Mouse (Mus musculus): ENCODE data around the gene Smtnl1.

The Smtnl1 gene

DNA sequence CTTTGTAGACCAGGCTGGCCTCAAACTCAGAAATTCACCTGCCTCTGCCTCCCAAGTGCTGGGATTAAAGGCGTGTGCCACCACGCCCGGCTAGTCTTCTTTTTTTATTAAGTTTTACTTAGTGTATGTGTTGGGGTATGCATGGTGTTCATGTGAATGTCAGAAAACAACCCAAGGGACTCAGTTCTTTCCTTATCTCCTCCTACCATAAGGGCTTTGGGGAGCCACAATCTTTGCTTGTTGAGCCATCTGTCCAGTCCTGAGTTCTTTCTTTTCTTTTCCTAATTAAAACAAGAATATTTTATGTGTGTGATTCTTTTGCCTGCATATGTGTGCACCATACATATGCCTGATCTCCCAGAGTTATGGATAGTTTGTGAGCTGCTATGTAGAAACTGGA is 29.3 kb downstream of the Smtnl1 start:
- DNase-seq (ENCODE audit: low read depth): no peak

DNA sequence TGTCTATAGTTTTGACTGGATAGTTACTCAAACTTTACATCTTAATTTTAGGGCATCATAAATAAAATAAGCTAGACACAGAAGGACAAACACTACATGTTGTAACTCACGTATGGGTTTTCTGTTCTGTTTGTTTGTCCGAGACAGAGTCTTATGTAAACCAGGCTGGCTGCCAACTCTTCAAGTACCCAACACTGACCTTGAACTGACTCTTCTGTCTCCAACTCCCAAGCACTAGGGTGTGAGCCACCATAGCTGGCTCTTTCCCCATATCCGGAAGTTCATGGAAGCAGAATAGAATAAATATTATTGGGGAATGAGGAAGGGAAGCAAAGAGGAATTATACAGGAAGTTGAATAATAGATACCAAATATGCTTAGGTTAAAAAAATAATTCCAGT is 29.9 kb downstream of the Smtnl1 start:
- DNase-seq (ENCODE audit: low read depth): no peak

DNA sequence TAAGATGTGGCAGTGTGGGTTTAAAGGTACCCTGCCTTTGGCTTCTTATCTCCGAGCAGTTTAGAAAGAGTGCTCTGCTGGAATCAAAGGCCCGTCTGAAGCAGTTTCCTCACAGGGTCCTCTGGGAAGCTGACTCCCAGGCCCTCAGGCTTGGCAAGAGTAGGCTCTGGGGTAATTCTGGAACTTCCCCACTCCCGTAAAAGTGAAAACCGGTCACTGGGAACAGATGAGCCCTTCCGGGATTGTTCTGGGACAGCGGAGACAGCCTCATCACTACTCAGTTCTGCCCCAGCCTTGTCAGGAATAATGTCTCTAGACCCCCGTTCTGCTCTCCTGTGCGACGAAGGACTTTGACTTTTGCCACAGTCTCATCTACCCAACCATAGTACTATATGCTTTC is 32.0 kb downstream of the Smtnl1 start:
- no peak for DNase-seq (ENCODE audit: low read depth)

DNA sequence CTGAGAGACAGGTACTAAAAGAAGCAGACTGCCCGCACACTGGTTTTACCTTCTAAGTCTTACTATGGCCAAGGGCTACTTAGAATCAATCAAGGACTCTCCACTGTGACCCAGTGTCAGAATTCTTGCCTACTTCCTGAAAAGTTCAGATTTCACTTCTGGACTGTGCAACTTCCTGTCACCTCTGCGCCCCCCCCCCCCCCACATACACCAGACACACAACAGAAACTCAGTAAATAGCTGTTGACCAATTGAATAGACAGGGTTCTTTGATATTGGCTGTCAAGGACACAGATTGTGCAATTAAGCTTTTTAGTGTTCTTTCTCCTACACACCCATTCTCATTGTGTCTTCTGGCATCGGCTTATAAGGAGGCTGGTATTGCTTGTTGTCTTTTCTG is 34.1 kb downstream of the Smtnl1 start:
- DNase-seq (ENCODE audit: low read depth): no peak

DNA sequence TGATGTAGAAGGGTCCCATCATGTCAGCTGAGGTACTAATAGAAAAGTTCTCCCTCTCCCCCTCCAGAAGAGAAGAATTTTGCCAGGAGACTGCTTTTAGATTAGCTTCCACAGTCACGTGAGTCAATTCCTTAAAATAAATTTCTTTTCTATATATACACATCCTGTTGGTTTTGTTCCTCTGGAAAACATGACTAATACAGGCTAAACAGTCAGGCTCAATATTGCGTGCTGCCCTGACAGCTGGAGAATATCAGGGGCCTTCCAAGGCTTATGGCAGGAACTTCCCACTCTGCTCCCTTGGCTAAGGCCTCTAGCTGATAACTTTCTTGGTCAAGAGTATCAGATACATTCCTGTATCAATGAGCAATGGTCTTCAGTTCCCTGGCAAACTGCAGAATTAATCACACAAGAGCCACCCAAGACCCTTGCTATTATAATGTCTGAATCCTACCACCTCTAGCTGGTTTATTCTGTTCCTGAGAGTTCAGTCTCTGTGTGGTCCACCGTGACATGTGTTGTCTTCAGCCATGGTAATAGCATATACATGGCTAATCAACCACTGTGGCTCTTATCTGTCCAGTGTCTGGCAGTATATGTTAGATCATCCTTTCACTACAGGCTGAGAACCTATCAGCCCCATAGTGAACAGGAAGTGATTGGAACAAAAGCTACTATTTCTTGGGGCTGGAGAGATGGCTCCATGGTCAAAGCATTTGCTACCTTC is 38.4 kb downstream of the Smtnl1 start:
- no peak for DNase-seq (ENCODE audit: low read depth)

DNA sequence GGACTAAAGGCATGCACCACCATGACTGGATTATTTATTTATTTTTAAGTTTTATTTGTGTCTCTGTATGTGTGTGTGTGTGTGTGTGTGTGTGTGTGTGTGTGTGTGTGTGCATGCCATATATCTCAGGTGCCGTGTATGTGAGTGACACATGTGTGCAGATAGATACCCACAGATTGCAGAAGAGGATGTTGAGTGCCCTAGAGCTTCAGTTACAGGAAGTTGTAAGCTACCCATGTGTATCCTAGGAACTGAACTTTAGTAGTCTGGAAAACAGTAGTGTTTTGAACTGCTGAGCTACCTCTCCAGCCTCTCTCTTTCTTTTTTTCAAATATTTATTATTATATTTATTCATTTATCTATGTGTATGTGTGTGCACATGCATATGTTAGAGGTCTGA is 39.1 kb downstream of the Smtnl1 start:
- no peak for DNase-seq (ENCODE audit: low read depth)

DNA sequence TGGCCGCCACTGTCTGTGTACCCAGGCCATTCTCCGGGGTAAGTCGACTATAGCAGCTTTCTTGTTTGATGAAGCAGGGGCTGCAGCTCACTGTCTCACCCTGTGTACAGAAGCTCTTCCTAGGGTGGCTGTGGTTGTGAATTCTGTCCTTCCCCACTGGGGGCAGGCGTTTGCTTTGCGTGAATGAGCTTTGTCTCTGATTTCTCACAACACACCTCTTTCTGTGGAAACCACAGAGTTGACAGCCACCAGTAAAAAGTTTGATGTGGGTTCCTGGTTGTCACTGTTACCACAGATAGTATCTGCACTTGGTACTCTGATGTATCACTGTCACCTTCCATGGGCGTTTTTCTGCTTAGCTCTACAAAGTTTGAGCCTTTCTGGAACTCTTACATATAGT is 43.2 kb downstream of the Smtnl1 start:
- DNase-seq (ENCODE audit: low read depth): peak; percentile 32

DNA sequence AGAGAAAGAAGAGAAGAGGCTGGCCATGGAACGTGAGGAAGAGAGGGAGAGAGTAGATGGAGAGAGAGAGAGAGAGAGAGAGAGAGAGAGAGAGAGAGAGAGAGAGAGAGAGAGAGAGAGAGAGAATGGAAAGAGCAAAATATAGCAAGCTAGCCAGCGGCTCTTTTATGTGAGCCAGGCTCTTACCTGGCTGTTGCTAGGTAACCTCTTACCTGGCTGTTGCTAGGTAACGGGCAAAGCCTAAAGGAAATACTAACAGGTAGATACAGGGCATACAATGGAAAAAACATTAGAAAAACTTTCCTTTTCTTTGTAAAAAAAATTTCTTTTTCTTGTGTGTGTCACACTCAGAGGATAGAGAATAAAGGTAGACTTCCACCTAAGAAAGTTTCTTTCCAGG is 44.7 kb downstream of the Smtnl1 start:
- DNase-seq (ENCODE audit: low read depth): no peak

DNA sequence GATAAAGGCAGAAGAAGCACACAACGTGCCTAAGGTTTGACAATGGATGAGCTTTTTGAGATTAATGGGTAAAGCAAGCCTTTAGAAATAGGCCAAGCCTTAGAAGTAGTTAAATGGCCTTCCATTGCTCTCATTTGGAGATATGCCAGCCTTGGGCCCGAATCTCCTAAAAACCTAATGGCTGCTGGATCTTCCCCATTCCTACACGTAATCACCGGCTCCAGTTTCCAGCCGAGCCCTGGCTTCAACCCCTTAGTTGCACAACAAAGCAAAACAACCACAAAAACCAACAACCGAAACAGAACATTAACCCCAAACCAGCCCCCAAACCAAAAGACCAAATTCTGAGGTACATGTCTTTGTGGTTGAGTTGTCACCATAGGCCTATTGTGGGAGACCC is 46.8 kb downstream of the Smtnl1 start:
- DNase-seq (ENCODE audit: low read depth): no peak

DNA sequence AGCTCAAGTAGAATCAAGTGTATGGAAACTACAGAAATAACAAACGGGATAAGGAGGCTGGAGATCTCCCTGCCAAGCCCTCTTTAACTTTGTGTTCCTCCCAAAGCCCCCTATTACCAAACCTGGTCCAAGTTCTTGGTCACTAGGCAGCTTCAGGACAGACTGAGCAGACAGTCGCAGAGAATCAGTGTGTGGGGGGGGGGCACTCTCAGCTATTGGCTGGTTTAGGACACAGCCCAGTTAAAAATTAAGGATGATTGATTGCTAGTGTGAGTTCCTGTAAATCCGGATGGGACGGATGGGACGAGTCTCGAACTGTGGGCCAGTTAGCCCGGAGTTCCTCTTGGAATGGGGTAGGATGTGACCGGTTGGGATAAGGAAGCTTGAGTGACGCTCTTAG is 47.2 kb downstream of the Smtnl1 start, which contains the start of gene Serping1:
TSS of gene Serping1 (minus strand) at position 204 of the 400 bp plus-strand sequence.
- DNase-seq (ENCODE audit: low read depth): no peak

DNA sequence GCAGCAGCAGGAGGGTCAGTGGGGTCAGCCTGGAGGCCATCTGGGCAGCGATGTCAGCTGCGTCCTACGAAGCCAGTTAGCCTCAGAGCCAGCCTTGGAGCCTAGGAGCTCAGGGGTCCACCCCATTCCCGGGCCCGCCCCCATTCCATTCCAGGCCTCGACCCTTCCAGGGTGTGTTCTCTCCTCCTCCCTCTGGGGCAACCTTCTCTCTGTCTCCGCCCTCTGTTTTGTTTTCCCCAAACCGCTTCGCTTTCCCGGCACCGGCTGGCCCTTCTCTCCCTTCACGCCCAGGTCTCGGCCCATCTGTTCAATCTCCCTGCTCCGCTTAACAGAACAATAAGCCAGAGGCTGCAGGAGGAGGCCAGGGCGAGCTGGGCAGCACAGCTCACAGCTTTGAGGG is 47.7 kb downstream of the Smtnl1 start:
- DNase-seq (ENCODE audit: low read depth): no peak

DNA sequence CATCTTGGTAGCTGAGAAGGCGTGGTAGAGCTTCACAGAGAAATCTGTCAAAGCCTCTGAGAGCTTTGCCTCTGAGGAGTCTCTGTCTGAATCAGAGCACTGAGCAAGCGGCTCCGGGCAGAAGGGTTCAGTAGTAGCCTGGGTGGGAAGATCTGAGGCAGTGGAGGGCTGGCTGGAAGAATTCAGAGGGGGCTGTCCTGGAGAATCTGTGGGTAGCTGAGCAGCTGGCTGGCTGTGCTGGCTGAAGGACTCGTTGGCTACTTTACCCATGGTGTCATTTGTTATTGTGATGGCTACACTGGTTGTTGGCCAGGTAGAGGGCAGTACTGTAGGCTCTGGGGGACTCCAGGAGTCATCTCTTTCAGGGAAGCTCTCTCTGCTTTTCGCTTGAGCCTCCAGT is 49.3 kb downstream of the Smtnl1 start:
- no peak for DNase-seq (ENCODE audit: low read depth)

DNA sequence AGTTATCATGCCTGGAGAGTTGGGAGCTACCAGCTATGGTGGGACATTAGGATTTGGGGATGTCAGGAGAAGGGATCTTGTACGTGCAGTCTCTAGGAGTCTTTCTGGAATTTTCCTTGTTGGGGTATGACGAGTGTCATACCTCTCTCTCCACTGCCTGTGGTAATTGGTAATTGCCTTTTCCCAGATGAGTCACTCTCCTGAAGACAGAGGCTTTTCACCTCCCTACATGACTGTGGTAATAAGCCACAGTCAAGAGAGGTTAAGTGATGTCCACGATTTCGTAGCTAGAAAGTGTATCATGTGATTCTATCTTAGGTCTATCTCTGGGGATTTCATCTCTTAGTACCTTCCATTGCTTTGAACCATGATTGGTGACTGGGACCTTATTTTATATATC is 50.0 kb downstream of the Smtnl1 start:
- no peak for DNase-seq (ENCODE audit: low read depth)

DNA sequence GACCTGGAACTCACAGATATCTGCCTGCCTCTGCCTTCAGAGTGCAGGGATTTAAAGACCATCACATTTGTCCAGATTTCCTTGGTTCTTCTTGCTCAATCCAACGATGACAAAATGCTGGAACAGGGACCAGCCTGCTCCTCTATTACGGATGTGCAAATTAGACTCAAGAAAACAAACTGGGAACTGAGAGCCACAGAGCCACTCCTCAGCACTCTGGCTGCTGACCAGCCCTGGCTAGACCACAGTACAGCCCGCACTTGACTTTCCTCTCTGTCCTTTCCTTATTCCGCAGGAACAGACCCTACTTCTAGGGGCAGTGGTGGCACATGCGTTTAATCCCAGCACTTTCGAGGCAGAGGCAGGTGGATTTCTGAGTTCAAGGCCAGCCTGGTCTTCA is 52.0 kb downstream of the Smtnl1 start:
- no peak for DNase-seq (ENCODE audit: low read depth)

DNA sequence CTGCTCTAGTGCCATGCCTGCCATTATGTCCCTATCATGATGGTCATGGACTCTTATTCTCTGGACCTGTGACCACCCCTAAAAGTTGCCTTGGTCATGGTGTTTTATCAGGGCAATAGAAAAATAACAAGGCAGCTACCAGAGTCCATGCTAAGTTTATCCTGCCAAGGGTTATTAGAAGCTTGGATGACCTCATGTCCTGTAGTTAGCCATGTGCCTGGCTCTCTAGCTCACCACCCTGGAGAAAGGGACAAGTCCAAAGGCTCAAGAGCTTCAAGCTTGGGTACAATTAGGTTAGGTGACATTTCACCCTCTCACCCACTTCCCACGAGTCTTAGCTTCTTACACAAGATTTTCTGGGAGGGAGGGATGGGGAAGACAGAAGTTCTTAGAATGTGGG is 59.6 kb downstream of the Smtnl1 start:
- no peak for DNase-seq (ENCODE audit: low read depth)

DNA sequence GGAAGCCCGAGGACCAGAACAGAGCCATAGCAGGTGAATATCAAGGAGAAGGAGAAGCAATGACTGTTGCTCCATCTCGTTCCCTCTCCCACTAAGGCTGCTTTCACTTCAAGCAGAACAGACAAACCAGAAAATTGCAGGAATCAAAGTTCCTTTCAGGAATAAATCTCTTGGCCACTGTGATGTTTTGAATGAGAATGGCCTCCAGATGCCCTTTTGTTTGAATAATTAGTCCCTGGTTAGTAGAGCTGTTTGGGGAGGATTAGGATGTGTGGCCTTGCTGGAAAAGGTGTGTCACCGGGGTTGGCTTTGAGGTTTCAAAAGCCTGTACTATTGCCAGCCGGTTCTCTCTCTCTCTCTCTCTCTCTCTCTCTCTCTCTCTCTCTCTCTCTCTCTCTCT is 60.2 kb downstream of the Smtnl1 start:
- no peak for DNase-seq (ENCODE audit: low read depth)

DNA sequence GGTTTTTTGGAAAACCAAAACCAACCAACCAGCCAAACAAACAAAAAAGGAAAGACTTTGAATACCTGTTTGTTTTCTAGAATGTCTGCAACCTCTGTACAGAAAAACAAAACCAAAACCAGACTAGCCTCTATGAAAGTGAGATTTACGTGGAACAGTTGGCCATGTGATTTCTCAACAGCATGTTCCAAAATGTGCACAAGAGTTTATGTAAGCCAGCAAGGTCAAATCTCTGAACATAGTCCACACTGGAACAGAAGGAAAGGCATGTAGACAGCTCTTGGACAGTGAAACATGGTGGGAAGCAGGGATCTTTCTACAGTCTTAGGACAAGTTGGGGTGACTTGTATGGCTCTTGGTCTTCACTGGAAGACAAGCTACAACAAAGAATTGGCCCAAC is 60.6 kb downstream of the Smtnl1 start:
- DNase-seq (ENCODE audit: low read depth): no peak

DNA sequence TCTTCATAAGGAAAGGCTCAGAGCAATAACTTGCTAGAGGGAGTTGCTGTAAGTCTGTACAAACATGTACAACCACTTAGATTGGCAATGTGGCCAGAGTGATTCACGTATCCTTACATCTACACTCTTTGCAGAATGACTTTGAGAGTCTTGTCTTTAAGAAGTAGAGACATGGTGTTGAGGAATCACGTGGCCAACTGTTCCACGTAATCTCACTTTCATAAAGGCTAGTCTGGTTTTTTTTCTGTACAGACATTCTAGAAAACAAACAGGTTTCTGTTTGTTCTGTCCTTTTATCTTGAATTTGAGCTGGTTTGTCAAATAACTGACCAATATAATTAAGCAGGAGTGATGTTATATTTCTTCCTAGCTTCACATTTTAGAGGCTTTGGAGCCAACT is 61.1 kb downstream of the Smtnl1 start:
- no peak for DNase-seq (ENCODE audit: low read depth)
